Mouse (Mus musculus) embryonic fibroblast, embryonic 13.5 days (primary cell): Measurements from ENCODE around the gene Tmprss3.

Experiments used
- CTCF ChIP-seq: IDR thresholded peaks from 2 replicates; pipeline ENCODE4 v1.5.1; 2011; ENCODE audit warnings: mild to moderate bottlenecking, control low read depth, low read length, moderate library complexity, borderline replicate concordance; ENCODE audit not compliant: insufficient read depth
- POLR2A ChIP-seq: IDR thresholded peaks from 2 replicates; pipeline ENCODE4 v1.6.1; 2011; ENCODE audit warnings: low read depth, mild to moderate bottlenecking, control low read depth, low read length, moderate library complexity

DNA sequence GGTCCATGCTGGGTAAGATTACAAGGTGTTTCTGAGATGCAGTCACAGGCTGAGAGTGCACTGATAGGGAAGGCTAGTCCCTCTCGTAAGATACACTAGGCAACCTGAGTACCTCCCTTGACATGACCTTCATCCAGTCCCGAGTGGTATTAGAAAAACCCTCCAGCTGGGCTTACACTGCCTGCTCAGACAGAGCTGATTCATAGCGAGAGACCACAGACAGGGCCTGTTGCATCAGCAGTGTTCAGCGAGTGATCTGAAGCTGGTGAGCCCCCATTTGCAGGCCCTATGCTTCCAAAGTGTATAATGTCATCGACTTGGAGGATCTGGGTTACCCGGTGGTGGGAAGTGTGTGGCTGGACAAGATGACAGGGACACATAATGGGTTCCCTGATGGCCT is 33.6 kb downstream of the Tmprss3 start, which contains the start of gene Tff1:
- TF ChIP-seq CTCF: no peak
- no peak for TF ChIP-seq POLR2A
